Mouse (Mus musculus) hindbrain, postnatal 0 days (tissue): ENCODE measurements around the gene Smim27. TPM values are rescaled to one million over a fixed set of nuclear protein-coding genes. Genes with fewer than 3 reads are reported as not detected.

Source experiments
- ATAC-seq: fragments of 200-750 bp; cut with Nextera tagmentation; 2 replicates; pipeline ENCODE4 v1.8.0; 2017; ENCODE audit warnings: mild to moderate bottlenecking, moderate TSS enrichment, moderate library complexity
- DNase-seq: peaks from one replicate; pipeline ENCODE4 v3.0.0-alpha.2; 2015; ENCODE audit warnings: low spot score
- H3K27ac ChIP-seq: fragments of 300-500 bp; sonication (generic); 2 replicates; pipeline ENCODE4 v1.5.1; 2014; ENCODE audit warnings: mild to moderate bottlenecking
- H3K27me3 ChIP-seq: fragments of 300-500 bp; sonication (generic); 2 replicates; pipeline ENCODE4 v1.6.1; 2014; ENCODE audit warnings: low read length, mixed read lengths; ENCODE audit not compliant: insufficient read depth
- H3K36me3 ChIP-seq: fragments of 300-500 bp; sonication (generic); 2 replicates; pipeline ENCODE4 v1.6.1; 2014; ENCODE audit warnings: low read length, mixed read lengths; ENCODE audit not compliant: insufficient read depth
- H3K4me1 ChIP-seq: fragments of 300-500 bp; sonication (generic); 2 replicates; pipeline ENCODE4 v1.6.1; 2014; ENCODE audit warnings: antibody characterized with exemption, low read length, mixed read lengths; ENCODE audit not compliant: insufficient read depth
- H3K4me2 ChIP-seq: fragments of 300-500 bp; sonication (generic); 2 replicates; pipeline ENCODE4 v1.6.1; 2014; ENCODE audit warnings: low read depth, mild to moderate bottlenecking, low read length, moderate library complexity, mixed read lengths
- H3K4me3 ChIP-seq: fragments of 300-500 bp; sonication (generic); 2 replicates; pipeline ENCODE4 v1.5.1; 2014; ENCODE audit warnings: low read length
- H3K9ac ChIP-seq: fragments of 300-500 bp; sonication (generic); replicated peaks from 2 replicates; pipeline ENCODE4 v1.6.1; 2014; ENCODE audit warnings: mild to moderate bottlenecking, low read length, moderate library complexity, mixed read lengths
- H3K9me3 ChIP-seq: fragments of 300-500 bp; sonication (generic); 2 replicates; pipeline ENCODE4 v1.6.1; 2016; ENCODE audit warnings: low read length, mixed read lengths
- CTCF ChIP-seq: IDR thresholded peaks from 2 replicates; pipeline ENCODE4 v1.5.1; 2016; ENCODE audit warnings: antibody characterized with exemption, control low read depth, low read depth
- WGBS: fragments of 180-500 bp; shearing (Covaris S2); extraction: QIAGEN DNeasy Blood & Tissue Kit; methylation state at CpG from one replicate; pipeline ENCODE4 v1.1.7; 2014; 5-methylcytosine and 5-hydroxymethylcytosine counted together
- polyA plus RNA-seq: library from polyadenylated mRNA; unstranded; fragments of >200 nt; fragmentation: Nextera tagmentation; extraction: Ambion mirVana; gene quantifications from 2 replicates; pipeline ENCODE4 v1.2.1, GENCODE M21; 2015
- total RNA-seq: library from RNA; depleted of rRNA; stranded (reverse); fragments of >200 nt; gene quantifications from 2 replicates; pipeline ENCODE4 v1.2.3, GENCODE M21; 2014

Smim27 gene
- total and polyA plus RNA-seq, 2 experiments from 2014 or later, result 0.31 to 19.1 TPM

GRCm38 (mm10) chr4:40254385-40255103 lies 14.8 kb upstream of the Smim27 start:
- TF ChIP-seq CTCF, result no peak
- H3K4me3 ChIP-seq, result no peak overlapping the region
- no peaks in the 10 kb centered on the region for H3K36me3 ChIP-seq
- H3K27me3 ChIP-seq, result no peaks in the 10 kb centered on the region
- H3K9ac ChIP-seq, result no peak overlapping the region
- ATAC-seq (no peak), DNase-seq (no peak)
- no peaks in the 10 kb centered on the region for H3K4me1 ChIP-seq
- H3K27ac ChIP-seq, result no peak overlapping the region
- no peak overlapping the region for H3K4me2 ChIP-seq
- H3K9me3 ChIP-seq, result no peaks in the 10 kb centered on the region
- WGBS, result 90% methylated on average over 8 of the region's 8 CpGs

- peaks cover 30% of the 10 kb centered on the region for H3K36me3 ChIP-seq
- no peaks in the 10 kb centered on the region; the same call in 1 of the 2 replicates for H3K4me1 ChIP-seq
- no peak overlapping the region for H3K9ac ChIP-seq
- H3K4me2 ChIP-seq, result no peak overlapping the region
- no peaks in the 10 kb centered on the region for H3K27me3 ChIP-seq
- DNase-seq, result no peak
- no peak overlapping the region for H3K4me3 ChIP-seq
- no peak for ATAC-seq
- no peaks in the 10 kb centered on the region for H3K9me3 ChIP-seq
- no peak for TF ChIP-seq CTCF
- no peak overlapping the region for H3K27ac ChIP-seq
- WGBS, result 81% methylated on average over 1 of the region's 1 CpGs
These were observed 5.1 kb upstream of the Smim27 start for GRCm38 (mm10) chr4:40264321-40264720.

- ATAC-seq, result peak; percentile 0; the same call in 1 of the 2 replicates
- WGBS, result 66% methylated on average over 7 of the region's 7 CpGs
These were observed 1.7 kb upstream of the Smim27 start for GRCm38 (mm10) chr4:40267681-40268080.

GRCm38 (mm10) chr4:40268204-40268813 lies 1.1 kb upstream of the Smim27 start:
- Histone ChIP-seq H3K36me3 (no peaks in the 10 kb centered on the region; the same call in 1 of the 2 replicates), H3K4me2 (peak overlapping the region; percentile 94), H3K27ac (peak overlapping the region; percentile 96), H3K4me1 (no peaks in the 10 kb centered on the region; the same call in 1 of the 2 replicates), H3K27me3 (no peaks in the 10 kb centered on the region), H3K9me3 (no peaks in the 10 kb centered on the region), H3K9ac (peak overlapping the region; percentile 78), H3K4me3 (peak overlapping the region; percentile 74)
- peak; percentile 89 for ATAC-seq
- TF ChIP-seq CTCF, result peak; percentile 56
- DNase-seq, result peak; percentile 97
- 0% methylated on average over 45 of the region's 50 CpGs for WGBS

More at GRCm38 (mm10) chr4:40267681-40268080, 1.7 kb upstream of the Smim27 start:
- Histone ChIP-seq H3K36me3 (peaks cover 2% of the 10 kb centered on the region; the same call in 1 of the 2 replicates), H3K4me1 (no peaks in the 10 kb centered on the region; the same call in 1 of the 2 replicates), H3K27me3 (no peaks in the 10 kb centered on the region), H3K9me3 (no peaks in the 10 kb centered on the region), H3K4me3 (peak overlapping the region; percentile 74), H3K4me2 (peak overlapping the region; percentile 94), H3K9ac (peak overlapping the region; percentile 78), H3K27ac (peak overlapping the region; percentile 96)
- peak; percentile 2 for DNase-seq
- TF ChIP-seq CTCF, result no peak

- 0 out of 2 replicates have a peak, but pooled peaks have one; percentile 0 for ATAC-seq
- DNase-seq, result no peak
- H3K27me3 ChIP-seq, result no peaks in the 10 kb centered on the region
- WGBS, result under 1% methylated on average over 16 of the region's 16 CpGs
- no peak for TF ChIP-seq CTCF
- peak overlapping the region; percentile 96 for H3K27ac ChIP-seq
- peak overlapping the region; percentile 78 for H3K9ac ChIP-seq
- peak overlapping the region; percentile 74 for H3K4me3 ChIP-seq
- peak overlapping the region; percentile 94 for H3K4me2 ChIP-seq
- no peaks in the 10 kb centered on the region; the same call in 1 of the 2 replicates for H3K36me3 ChIP-seq
- no peaks in the 10 kb centered on the region; the same call in 1 of the 2 replicates for H3K4me1 ChIP-seq
- H3K9me3 ChIP-seq, result no peaks in the 10 kb centered on the region
These were observed 544 bp upstream of the Smim27 start for GRCm38 (mm10) chr4:40268835-40269234.

- peak; percentile 3 for DNase-seq
These were observed 9.5 kb downstream of the Smim27 start for GRCm38 (mm10) chr4:40278880-40279275.

More at GRCm38 (mm10) chr4:40278880-40279275, 9.5 kb downstream of the Smim27 start:
- Histone ChIP-seq H3K9ac (peak overlapping the region; percentile 72), H3K4me2 (peak overlapping the region; percentile 78), H3K27me3 (no peaks in the 10 kb centered on the region), H3K36me3 (peaks cover 15% of the 10 kb centered on the region; the same call in 1 of the 2 replicates), H3K4me1 (no peaks in the 10 kb centered on the region), H3K4me3 (peak overlapping the region; percentile 79), H3K9me3 (no peaks in the 10 kb centered on the region), H3K27ac (peak overlapping the region; percentile 42; the same call in 1 of the 2 replicates)
- peak; percentile 79 for ATAC-seq
- TF ChIP-seq CTCF, result no peak
- WGBS, result under 1% methylated on average over 21 of the region's 21 CpGs
